Comparison of ENCODE assay signal across 11 mouse cellular contexts in genomic region chr1:64308560-64308959, GRCm38 (mm10).
DNase-seq lines count a peak whose midpoint lies in the region; ATAC-seq and TF ChIP-seq lines count a peak whose summit lies in the region.
"Had no signal": no experiment of that assay in that cellular context is flagged by ENCODE, and none has a peak within 500 bp of the region (broad histone marks: within the 10 kb centered on the region; RNA-seq: fewer than 3 reads in every experiment).

No protein-coding gene starts in this region.

- ATAC-seq in common myeloid progenitor, adult 5-6 weeks (replicated peaks; ENCODE audit: low read depth, poor library complexity, severe bottlenecking) = peak; percentile 69
- 0 out of 2 replicates have a peak, but pooled peaks have one; percentile 38 for ATAC-seq in monocyte, adult 5-6 weeks (replicated peaks; ENCODE audit: insufficient number of reproducible peaks, low FRiP score, low TSS enrichment, poor library complexity, severe bottlenecking)
- ATAC-seq: hindbrain, embryonic 16.5 days had no signal

- H3K36me3 ChIP-seq in liver, adult 2 months (ENCODE audit: control insufficient read depth, insufficient read depth, low read length) = no peaks in the 10 kb centered on the region
- H3K36me3 ChIP-seq: limb, embryonic 10.5 days had no signal

- H3K4me3 ChIP-seq in liver, adult 2 months (ENCODE audit: insufficient read depth, low read depth, low read length) = no peak overlapping the region
- H3K4me3 ChIP-seq: limb, embryonic 10.5 days had no signal

- WGBS in liver, adult 2 months = 85% methylated on average over 15 of the region's 15 CpGs

- peaks cover 3% of the 10 kb centered on the region; the same call in 1 of the 2 replicates for H3K4me1 ChIP-seq in liver, adult 2 months (ENCODE audit: control insufficient read depth, insufficient read depth, low read length)

- TF ChIP-seq POLR2A in liver, adult 2 months (IDR thresholded peaks at IDR 0.05; ENCODE audit: extremely low read depth, insufficient read depth, low read length) = no peak

- TF ChIP-seq CTCF in liver, adult 2 months (IDR thresholded peaks at IDR 0.05; ENCODE audit: low read depth, low read length) = no peak

- no peak overlapping the region for H3K9ac ChIP-seq in liver, adult 2 months (ENCODE audit: low read depth, low read length)

- peak; percentile 90 for DNase-seq in heart, adult 11 months
- no peak for DNase-seq in heart, postnatal 4 days
- no peak for DNase-seq in liver, adult 2 months (ENCODE audit: extremely low read depth, low read depth, low spot score)
- DNase-seq in liver = no peak
- no peak for DNase-seq in urinary bladder, postnatal 10 days (ENCODE audit: low spot score)
- no peak for DNase-seq in gastrocnemius, adult 18-20 months (ENCODE audit: low spot score)
- DNase-seq: layer of hippocampus, adult 9-11 months had no signal

- H3K27ac ChIP-seq in liver, adult 2 months (replicated peaks; ENCODE audit: insufficient read depth, low read depth, low read length) = 0 out of 2 replicates have a peak overlapping the region, but pooled peaks have one; percentile 31
- H3K27ac ChIP-seq: limb, embryonic 10.5 days had no signal

- no peaks in the 10 kb centered on the region for H3K79me2 ChIP-seq in liver, adult 2 months (ENCODE audit: control insufficient read depth, insufficient read depth, low read length)

- H3K27me3 ChIP-seq in liver, adult 2 months (ENCODE audit: control insufficient read depth, insufficient read depth, low read length) = no peaks in the 10 kb centered on the region
